Mouse (Mus musculus): Measurements from ENCODE around the gene Fam13c. TPM values are rescaled to one million over a fixed set of nuclear protein-coding genes. Genes with fewer than 3 reads are reported as not detected.

The Fam13c gene
- 24.7 and 25.5 TPM in 2 replicates for polyA plus RNA-seq (2015; fragmentation: Nextera tagmentation; extraction: Ambion mirVana)

GRCm38 (mm10) chr10:70439676-70440521 lies at the start of gene Fam13c:
TSS of gene Fam13c (plus strand) at chr10:70440481.
- WGBS = 9% methylated on average over 24 of the region's 24 CpGs

GRCm38 (mm10) chr10:70395900-70396299 lies 44.4 kb upstream of the Fam13c start:
- Histone ChIP-seq H3K36me3 (ENCODE audit: control insufficient read depth, insufficient read depth, low read length) (no peaks in the 10 kb centered on the region), H3K9ac (ENCODE audit: low read depth, low read length) (no peak overlapping the region), H3K27ac (ENCODE audit: low read depth, low read length) (no peak overlapping the region), H3K4me1 (ENCODE audit: control insufficient read depth, insufficient read depth, low read depth, low read length) (no peaks in the 10 kb centered on the region), H3K9me3 (ENCODE audit: control insufficient read depth, low read length) (peaks cover 13% of the 10 kb centered on the region), H3K27me3 (replicated peaks; ENCODE audit: control insufficient read depth, insufficient read depth, low read length) (no peaks in the 10 kb centered on the region), H3K4me2 (ENCODE audit: low read length) (no peak overlapping the region), H3K4me3 (ENCODE audit: low read length) (no peak overlapping the region)
- ATAC-seq = no peak
- 80% methylated on average over 5 of the region's 5 CpGs for WGBS

More at GRCm38 (mm10) chr10:70439676-70440521, at the start of gene Fam13c:
- Histone ChIP-seq H3K4me3 (ENCODE audit: low read length) (peak within 1 kb of the TSS; percentile 64), H3K36me3 (ENCODE audit: control insufficient read depth, insufficient read depth, low read length) (no peaks in the 10 kb centered on the region), H3K4me1 (ENCODE audit: control insufficient read depth, insufficient read depth, low read depth, low read length) (peaks cover 28% of the 10 kb centered on the region), H3K9ac (ENCODE audit: low read depth, low read length) (peak within 1 kb of the TSS; percentile 82), H3K27me3 (replicated peaks; ENCODE audit: control insufficient read depth, insufficient read depth, low read length) (no peaks in the 10 kb centered on the region), H3K4me2 (ENCODE audit: low read length) (peak within 1 kb of the TSS; percentile 65), H3K9me3 (ENCODE audit: control insufficient read depth, low read length) (no peaks in the 10 kb centered on the region), H3K27ac (ENCODE audit: low read depth, low read length) (peak within 1 kb of the TSS; percentile 84)
- ATAC-seq = peak; percentile 57

GRCm38 (mm10) chr10:70398224-70398623 lies 42.1 kb upstream of the Fam13c start:
- no peak for ATAC-seq
- no peaks in the 10 kb centered on the region for H3K36me3 ChIP-seq (ENCODE audit: control insufficient read depth, insufficient read depth, low read length)
- H3K4me3 ChIP-seq (ENCODE audit: low read length) = no peak overlapping the region
- H3K27me3 ChIP-seq (replicated peaks; ENCODE audit: control insufficient read depth, insufficient read depth, low read length) = no peaks in the 10 kb centered on the region
- H3K27ac ChIP-seq (ENCODE audit: low read depth, low read length) = no peak overlapping the region
- WGBS = 92% methylated on average over 6 of the region's 6 CpGs
- H3K4me1 ChIP-seq (ENCODE audit: control insufficient read depth, insufficient read depth, low read depth, low read length) = no peaks in the 10 kb centered on the region
- H3K4me2 ChIP-seq (ENCODE audit: low read length) = no peak overlapping the region
- no peak overlapping the region for H3K9ac ChIP-seq (ENCODE audit: low read depth, low read length)
- H3K9me3 ChIP-seq (ENCODE audit: control insufficient read depth, low read length) = peaks cover 13% of the 10 kb centered on the region

GRCm38 (mm10) chr10:70402006-70402405 lies 38.3 kb upstream of the Fam13c start:
- Histone ChIP-seq H3K9ac (ENCODE audit: low read depth, low read length) (no peak overlapping the region), H3K36me3 (ENCODE audit: control insufficient read depth, insufficient read depth, low read length) (no peaks in the 10 kb centered on the region), H3K4me1 (ENCODE audit: control insufficient read depth, insufficient read depth, low read depth, low read length) (no peaks in the 10 kb centered on the region), H3K4me2 (ENCODE audit: low read length) (no peak overlapping the region), H3K27me3 (replicated peaks; ENCODE audit: control insufficient read depth, insufficient read depth, low read length) (no peaks in the 10 kb centered on the region), H3K9me3 (ENCODE audit: control insufficient read depth, low read length) (0 out of 2 replicates have a peak, but pooled peaks cover 5% of the 10 kb centered on the region), H3K27ac (ENCODE audit: low read depth, low read length) (no peak overlapping the region), H3K4me3 (ENCODE audit: low read length) (no peak overlapping the region)
- 79% methylated on average over 4 of the region's 4 CpGs for WGBS
- ATAC-seq = no peak

DNA sequence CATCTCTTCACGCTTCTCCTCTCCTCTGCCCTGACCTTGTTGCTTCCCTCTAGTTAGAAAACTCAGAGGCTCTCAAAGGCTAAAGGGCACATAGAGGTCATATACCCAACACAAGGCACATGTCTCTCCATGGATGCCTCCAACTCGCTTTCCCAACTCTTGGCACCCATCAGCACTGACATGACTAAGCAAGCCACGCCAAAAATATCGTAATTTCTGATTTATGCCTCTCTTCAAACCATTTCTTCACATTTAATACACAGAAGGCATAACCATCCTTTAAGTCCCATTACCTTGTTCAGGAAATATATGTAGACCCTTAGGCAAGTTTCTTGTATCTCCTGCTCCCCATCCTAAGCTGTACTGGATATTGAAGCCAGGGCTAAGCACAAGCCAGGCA lies 37.6 kb upstream of the Fam13c start:
- ATAC-seq = no peak
- no peaks in the 10 kb centered on the region for H3K36me3 ChIP-seq (ENCODE audit: control insufficient read depth, insufficient read depth, low read length)
- 0 out of 2 replicates have a peak, but pooled peaks cover 5% of the 10 kb centered on the region for H3K9me3 ChIP-seq (ENCODE audit: control insufficient read depth, low read length)
- no peaks in the 10 kb centered on the region for H3K27me3 ChIP-seq (replicated peaks; ENCODE audit: control insufficient read depth, insufficient read depth, low read length)
- H3K4me3 ChIP-seq (ENCODE audit: low read length) = no peak overlapping the region
- no peaks in the 10 kb centered on the region for H3K4me1 ChIP-seq (ENCODE audit: control insufficient read depth, insufficient read depth, low read depth, low read length)
- H3K9ac ChIP-seq (ENCODE audit: low read depth, low read length) = no peak overlapping the region
- H3K27ac ChIP-seq (ENCODE audit: low read depth, low read length) = no peak overlapping the region
- no peak overlapping the region for H3K4me2 ChIP-seq (ENCODE audit: low read length)
- 86% methylated on average over 4 of the region's 4 CpGs for WGBS

GRCm38 (mm10) chr10:70417811-70418486 lies 22.3 kb upstream of the Fam13c start:
- no peaks in the 10 kb centered on the region for H3K27me3 ChIP-seq (replicated peaks; ENCODE audit: control insufficient read depth, insufficient read depth, low read length)
- H3K9me3 ChIP-seq (ENCODE audit: control insufficient read depth, low read length) = no peaks in the 10 kb centered on the region
- no peak overlapping the region for H3K4me2 ChIP-seq (ENCODE audit: low read length)
- ATAC-seq = no peak
- H3K9ac ChIP-seq (ENCODE audit: low read depth, low read length) = no peak overlapping the region
- no peak overlapping the region for H3K4me3 ChIP-seq (ENCODE audit: low read length)
- H3K36me3 ChIP-seq (ENCODE audit: control insufficient read depth, insufficient read depth, low read length) = no peaks in the 10 kb centered on the region
- H3K27ac ChIP-seq (ENCODE audit: low read depth, low read length) = no peak overlapping the region
- no peaks in the 10 kb centered on the region; the same call in 1 of the 2 replicates for H3K4me1 ChIP-seq (ENCODE audit: control insufficient read depth, insufficient read depth, low read depth, low read length)
- WGBS = 88% methylated on average over 6 of the region's 6 CpGs

DNA sequence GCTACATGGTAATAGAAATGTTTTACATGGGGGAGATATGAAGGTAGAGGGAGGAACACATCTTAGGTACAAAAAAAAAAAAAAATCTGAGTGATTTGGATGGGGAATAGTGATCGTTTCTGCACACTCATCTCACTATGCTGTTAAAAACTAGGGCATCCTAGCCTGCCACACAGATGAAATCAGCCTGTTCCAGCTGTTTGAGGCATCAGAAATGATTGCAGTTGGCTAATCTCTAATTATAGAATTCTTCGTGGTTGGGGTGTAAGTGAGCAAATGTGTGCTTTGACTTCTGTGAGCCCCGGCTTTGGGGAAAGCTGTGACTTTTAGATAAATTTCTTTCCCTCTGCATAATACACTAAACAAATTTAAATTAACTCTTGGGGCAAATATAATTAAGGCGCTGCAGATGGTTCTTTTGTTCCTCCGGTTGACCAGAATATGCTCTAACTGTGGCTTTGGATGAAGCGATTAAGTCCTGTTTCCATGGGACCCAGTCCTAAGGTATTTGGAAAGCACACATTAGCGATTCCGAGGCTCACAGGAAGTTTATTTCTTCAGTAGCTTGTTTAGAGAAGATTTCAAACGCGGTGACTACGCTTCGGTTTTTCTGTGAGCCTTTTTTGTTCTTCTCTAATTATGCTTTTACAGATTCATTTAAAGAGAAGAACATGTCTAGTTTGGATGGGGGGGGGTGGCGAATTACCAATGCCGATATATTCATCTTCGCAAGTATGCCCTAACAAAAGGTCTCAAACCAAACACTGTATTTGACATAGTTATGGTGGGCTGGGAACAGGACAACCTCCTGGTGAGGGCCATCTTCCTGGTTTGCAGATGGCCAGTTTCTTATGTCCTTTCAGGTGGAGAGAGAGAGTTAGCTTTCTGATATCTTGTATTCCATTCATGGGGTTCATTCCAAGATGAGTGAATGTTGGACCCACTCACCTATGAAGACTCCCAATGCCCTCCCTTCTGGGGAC lies 20.7 kb upstream of the Fam13c start:
- H3K4me2 ChIP-seq (ENCODE audit: low read length) = peak overlapping the region; percentile 3
- H3K9ac ChIP-seq (ENCODE audit: low read depth, low read length) = no peak overlapping the region
- ATAC-seq = no peak
- H3K27ac ChIP-seq (ENCODE audit: low read depth, low read length) = no peak overlapping the region
- H3K4me1 ChIP-seq (ENCODE audit: control insufficient read depth, insufficient read depth, low read depth, low read length) = no peaks in the 10 kb centered on the region; the same call in 1 of the 2 replicates
- H3K27me3 ChIP-seq (replicated peaks; ENCODE audit: control insufficient read depth, insufficient read depth, low read length) = no peaks in the 10 kb centered on the region
- no peaks in the 10 kb centered on the region for H3K36me3 ChIP-seq (ENCODE audit: control insufficient read depth, insufficient read depth, low read length)
- no peak overlapping the region for H3K4me3 ChIP-seq (ENCODE audit: low read length)
- WGBS = 30% methylated on average over 15 of the region's 15 CpGs
- no peaks in the 10 kb centered on the region for H3K9me3 ChIP-seq (ENCODE audit: control insufficient read depth, low read length)

GRCm38 (mm10) chr10:70426373-70426772 lies 13.9 kb upstream of the Fam13c start:
- H3K27ac ChIP-seq (ENCODE audit: low read depth, low read length) = no peak overlapping the region
- no peak overlapping the region for H3K4me3 ChIP-seq (ENCODE audit: low read length)
- no peak overlapping the region for H3K4me2 ChIP-seq (ENCODE audit: low read length)
- H3K36me3 ChIP-seq (ENCODE audit: control insufficient read depth, insufficient read depth, low read length) = no peaks in the 10 kb centered on the region
- no peak for ATAC-seq
- H3K9ac ChIP-seq (ENCODE audit: low read depth, low read length) = no peak overlapping the region
- H3K4me1 ChIP-seq (ENCODE audit: control insufficient read depth, insufficient read depth, low read depth, low read length) = peaks cover 2% of the 10 kb centered on the region; the same call in 1 of the 2 replicates
- H3K9me3 ChIP-seq (ENCODE audit: control insufficient read depth, low read length) = no peaks in the 10 kb centered on the region
- WGBS = 31% methylated on average over 3 of the region's 3 CpGs
- H3K27me3 ChIP-seq (replicated peaks; ENCODE audit: control insufficient read depth, insufficient read depth, low read length) = no peaks in the 10 kb centered on the region
